Mouse (Mus musculus): ENCODE results near the gene Dlx5. TPM values are rescaled to one million over a fixed set of nuclear protein-coding genes. Genes with fewer than 3 reads are reported as not detected.

The Dlx5 gene
- polyA plus RNA-seq, 1 experiment from 2014 or later, result 4.0 TPM

DNA sequence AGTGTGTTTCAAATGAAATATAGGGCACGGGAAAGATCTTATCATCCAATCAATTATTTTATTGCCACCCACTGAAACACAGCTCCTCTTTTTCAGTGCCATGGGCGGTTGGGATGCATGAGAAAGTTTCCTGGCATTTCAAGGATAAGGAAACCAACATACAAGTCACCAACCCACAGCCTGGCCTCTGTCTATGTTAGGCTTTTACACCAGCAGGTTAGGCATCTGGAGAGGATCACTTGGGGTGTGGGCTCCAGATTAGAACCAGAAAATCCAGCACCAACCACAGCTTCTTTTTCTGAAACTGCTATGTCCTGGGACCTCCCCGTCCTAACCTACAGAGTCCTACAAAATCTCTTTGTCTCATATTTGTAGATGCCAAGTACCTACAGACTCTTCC lies 28.9 kb downstream of the Dlx5 start:
- H3K27me3 ChIP-seq (ENCODE audit: insufficient read depth, poor library complexity, severe bottlenecking), result peaks cover 100% of the 10 kb centered on the region
- H3K9me3 ChIP-seq, result no peaks in the 10 kb centered on the region
- 28% methylated on average over 3 of the region's 3 CpGs for WGBS
- H3K4me1 ChIP-seq, result no peaks in the 10 kb centered on the region; the same call in 1 of the 2 replicates
- no peaks in the 10 kb centered on the region for H3K36me3 ChIP-seq
- H3K27ac ChIP-seq, result no peak overlapping the region
- DNase-seq (ENCODE audit: low spot score), result no peak
- no peak overlapping the region for H3K4me3 ChIP-seq

DNA sequence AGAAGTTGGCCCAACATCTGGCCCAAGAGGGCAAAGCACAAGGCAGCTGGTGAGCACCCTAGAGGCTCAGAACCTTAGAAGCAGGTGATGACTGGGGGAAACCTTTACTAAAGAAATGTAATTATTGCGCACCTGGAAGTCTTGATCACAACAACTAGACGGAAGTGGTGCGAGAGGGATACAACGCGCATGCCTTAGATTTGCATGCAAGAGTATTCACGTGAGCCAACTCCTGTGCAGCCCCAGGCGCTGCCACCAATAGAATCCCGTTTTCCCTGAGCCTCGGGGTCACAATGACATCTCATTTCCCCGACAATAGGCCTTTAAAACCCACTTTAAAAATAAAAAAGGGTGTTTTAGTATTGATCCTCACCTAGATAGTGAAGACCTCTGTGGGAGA lies 30.7 kb downstream of the Dlx5 start:
- WGBS, result 3% methylated on average over 10 of the region's 10 CpGs
- H3K4me3 ChIP-seq, result no peak overlapping the region
- H3K27me3 ChIP-seq (ENCODE audit: insufficient read depth, poor library complexity, severe bottlenecking), result peaks cover 99% of the 10 kb centered on the region
- no peak overlapping the region for H3K27ac ChIP-seq
- no peaks in the 10 kb centered on the region for H3K36me3 ChIP-seq
- H3K9me3 ChIP-seq, result no peaks in the 10 kb centered on the region
- DNase-seq (ENCODE audit: low spot score), result no peak
- no peaks in the 10 kb centered on the region for H3K4me1 ChIP-seq

DNA sequence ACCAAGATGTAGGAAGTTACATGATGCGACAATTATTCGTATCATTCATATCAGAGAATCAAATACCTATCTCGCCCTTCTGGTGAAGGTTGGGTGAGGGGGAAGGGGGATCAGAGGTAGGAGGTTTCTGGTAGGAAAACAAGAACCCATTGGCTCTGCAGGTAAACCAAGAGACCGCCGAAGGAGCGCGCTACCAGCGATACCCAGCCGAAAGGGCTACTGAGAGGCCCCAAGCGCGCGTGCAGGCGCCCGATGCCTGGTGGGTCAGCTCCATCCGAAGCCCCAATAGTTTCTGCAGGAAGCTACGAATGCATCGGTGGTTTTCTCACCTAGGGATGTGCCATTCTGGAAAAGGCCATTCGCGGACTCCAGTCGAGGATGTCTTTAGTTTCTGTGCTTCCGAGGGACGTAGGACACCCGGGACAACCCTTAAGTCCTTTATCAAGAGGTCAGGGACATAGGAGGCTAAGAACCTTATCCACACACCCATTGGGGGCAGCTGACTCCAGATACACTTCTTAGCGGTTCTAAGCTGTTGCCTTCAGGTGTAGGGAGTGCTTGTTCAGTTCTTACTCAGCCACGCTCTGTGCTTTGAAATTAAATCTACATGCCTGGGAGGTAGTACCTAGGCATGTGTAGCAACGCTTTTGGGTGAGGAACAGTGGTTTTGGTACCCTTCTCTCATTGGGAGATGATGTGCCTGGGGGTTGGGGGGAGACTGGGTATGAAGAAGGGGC lies 31.4 kb downstream of the Dlx5 start:
- Histone ChIP-seq H3K4me1 (no peaks in the 10 kb centered on the region), H3K27ac (no peak overlapping the region), H3K36me3 (no peaks in the 10 kb centered on the region), H3K9me3 (no peaks in the 10 kb centered on the region), H3K27me3 (ENCODE audit: insufficient read depth, poor library complexity, severe bottlenecking) (peaks cover 99% of the 10 kb centered on the region), H3K4me3 (0 out of 2 replicates have a peak overlapping the region, but pooled peaks have one; percentile 10)
- 1% methylated on average over 26 of the region's 26 CpGs for WGBS
- DNase-seq (ENCODE audit: low spot score), result no peak

DNA sequence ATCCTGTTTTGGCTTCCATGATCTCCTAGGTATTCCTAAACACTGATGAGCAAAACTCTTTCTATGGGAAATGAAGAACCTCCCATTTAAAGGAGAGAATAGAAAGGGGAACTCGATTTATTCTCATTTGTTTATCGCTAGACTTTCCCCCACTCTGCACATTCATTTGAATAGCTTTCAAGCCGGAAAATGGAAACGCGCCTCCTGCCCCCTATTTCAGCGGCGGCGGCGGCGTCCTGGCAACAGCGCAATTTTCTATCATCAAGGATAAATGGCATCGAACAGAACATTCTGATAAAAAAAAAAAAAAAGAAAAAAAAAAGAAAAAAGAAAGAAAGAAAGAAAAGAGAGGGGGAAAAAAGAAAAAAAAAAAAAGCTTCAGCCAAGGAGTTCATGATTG lies 32.1 kb downstream of the Dlx5 start:
- H3K36me3 ChIP-seq, result no peaks in the 10 kb centered on the region
- H3K27ac ChIP-seq, result no peak overlapping the region
- no peak for DNase-seq (ENCODE audit: low spot score)
- no peaks in the 10 kb centered on the region for H3K4me1 ChIP-seq
- no peaks in the 10 kb centered on the region for H3K9me3 ChIP-seq
- peaks cover 98% of the 10 kb centered on the region for H3K27me3 ChIP-seq (ENCODE audit: insufficient read depth, poor library complexity, severe bottlenecking)
- H3K4me3 ChIP-seq, result no peak overlapping the region
- 1% methylated on average over 12 of the region's 12 CpGs for WGBS

DNA sequence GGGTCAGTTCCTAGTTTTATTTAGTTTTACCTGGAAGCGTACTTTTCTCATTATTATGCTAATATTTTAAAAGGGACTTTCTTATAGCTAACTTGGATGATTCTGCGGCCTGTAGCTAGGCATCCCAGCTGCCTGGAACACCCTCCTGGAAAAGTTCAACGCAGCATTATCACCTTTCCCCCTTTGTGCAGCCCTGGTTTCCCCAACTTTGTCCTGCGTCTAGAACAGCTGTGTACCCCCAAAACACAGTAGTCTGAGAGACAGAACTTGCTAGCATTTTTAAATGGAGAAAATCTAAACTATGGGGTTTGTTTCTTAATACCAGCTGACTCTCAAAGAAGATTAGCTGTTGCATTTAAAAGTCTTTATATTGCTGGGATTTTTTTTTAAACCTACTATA lies 33.3 kb downstream of the Dlx5 start:
- peaks cover 86% of the 10 kb centered on the region for H3K27me3 ChIP-seq (ENCODE audit: insufficient read depth, poor library complexity, severe bottlenecking)

DNA sequence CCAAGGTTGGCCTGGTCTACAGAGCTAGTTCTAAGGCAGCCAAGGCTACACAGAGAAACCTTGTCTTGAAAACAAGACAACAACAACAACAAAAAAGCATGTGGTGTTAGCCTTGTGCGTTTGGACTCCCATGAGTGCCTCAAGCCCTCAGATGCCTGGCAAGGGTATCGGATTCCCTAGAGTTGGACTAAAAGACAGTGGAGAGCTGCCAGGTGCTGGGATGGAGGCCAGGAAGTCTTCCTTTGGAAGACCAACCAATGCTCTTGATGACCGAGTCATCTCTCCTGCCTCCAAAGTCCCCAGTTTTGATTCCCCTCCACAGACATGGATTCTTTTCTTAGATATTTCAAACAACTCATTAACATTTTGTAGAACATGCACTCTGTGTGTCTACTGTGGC lies 48.6 kb downstream of the Dlx5 start:
- WGBS, result 77% methylated on average over 3 of the region's 3 CpGs
- no peak overlapping the region for H3K27ac ChIP-seq
- H3K9me3 ChIP-seq, result no peaks in the 10 kb centered on the region
- no peaks in the 10 kb centered on the region for H3K36me3 ChIP-seq
- H3K27me3 ChIP-seq (ENCODE audit: insufficient read depth, poor library complexity, severe bottlenecking), result no peaks in the 10 kb centered on the region; the same call in 1 of the 2 replicates
- no peak for DNase-seq (ENCODE audit: low spot score)
- 0 out of 2 replicates have a peak, but pooled peaks cover under 1% of the 10 kb centered on the region for H3K4me1 ChIP-seq
- H3K4me3 ChIP-seq, result no peak overlapping the region

More for the DNA sequence above, 33.3 kb downstream of the Dlx5 start:
- Histone ChIP-seq H3K27ac (no peak overlapping the region), H3K4me1 (no peaks in the 10 kb centered on the region), H3K9me3 (no peaks in the 10 kb centered on the region), H3K36me3 (no peaks in the 10 kb centered on the region), H3K4me3 (no peak overlapping the region)
- 14% methylated on average over 4 of the region's 4 CpGs for WGBS
- no peak for DNase-seq (ENCODE audit: low spot score)

DNA sequence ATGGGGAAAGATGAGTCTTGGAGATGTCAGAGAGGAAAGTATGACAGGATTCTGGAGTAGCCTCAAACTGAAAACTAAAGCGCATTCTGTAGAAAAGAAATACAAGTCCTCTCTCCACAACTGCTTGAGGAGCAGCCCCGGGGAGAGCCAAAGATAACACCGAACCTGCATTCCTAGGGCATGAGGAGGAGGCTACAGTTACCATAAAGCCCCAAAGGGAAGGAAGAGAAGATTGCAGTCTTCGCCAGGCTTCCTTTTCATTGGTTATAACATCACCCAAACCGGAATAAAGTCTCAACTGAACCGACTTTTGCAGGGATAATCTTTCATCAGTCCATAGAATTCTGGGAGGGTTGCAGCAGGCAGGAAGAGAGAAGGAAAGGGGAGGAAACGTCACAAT lies 51.4 kb downstream of the Dlx5 start:
- Histone ChIP-seq H3K4me1 (0 out of 2 replicates have a peak, but pooled peaks cover 4% of the 10 kb centered on the region), H3K4me3 (no peak overlapping the region), H3K27me3 (ENCODE audit: insufficient read depth, poor library complexity, severe bottlenecking) (no peaks in the 10 kb centered on the region; the same call in 1 of the 2 replicates), H3K9me3 (no peaks in the 10 kb centered on the region), H3K36me3 (no peaks in the 10 kb centered on the region), H3K27ac (no peak overlapping the region)
- WGBS, result 34% methylated on average over 7 of the region's 7 CpGs
- DNase-seq (ENCODE audit: low spot score), result no peak

Other genes starting within 250 kb of the Dlx5 start
- 0.23 and 0.57 TPM in 2 replicates for gene Dlx6, start 18.8 kb downstream of the Dlx5 start, polyA plus RNA-seq (2016; fragmentation: Nextera tagmentation; extraction: Ambion mirVana)
- 5.1 and 5.3 TPM in 2 replicates for gene Sdhaf3, start 73.9 kb upstream of the Dlx5 start, polyA plus RNA-seq (2016; fragmentation: Nextera tagmentation; extraction: Ambion mirVana)